Mouse (Mus musculus) lung, embryonic 15.5 days (tissue): Measurements from ENCODE around the gene Uhrf1. TPM values are rescaled to one million over a fixed set of nuclear protein-coding genes. Genes with fewer than 3 reads are reported as not detected.
A peak's percentile ranks its signal among the peaks of the same experiment; 100 is the strongest.

Experiments used
- ATAC-seq: fragments of 200-750 bp; cut with Nextera tagmentation; 2 replicates; pipeline ENCODE4 v1.8.0; 2017; ENCODE audit warnings: moderate number of reproducible peaks, borderline replicate concordance; ENCODE audit not compliant: low FRiP score, low TSS enrichment; ENCODE audit errors: extremely low read depth
- H3K27ac ChIP-seq: fragments of 300-500 bp; sonication (generic); 2 replicates; pipeline ENCODE4 v1.5.1; 2015; ENCODE audit warnings: moderate library complexity, mild to moderate bottlenecking, inconsistent platforms
- H3K27me3 ChIP-seq: fragments of 300-500 bp; sonication (generic); 2 replicates; pipeline ENCODE4 v1.6.1; 2015; ENCODE audit warnings: inconsistent platforms
- H3K36me3 ChIP-seq: fragments of 300-500 bp; sonication (generic); 2 replicates; pipeline ENCODE4 v1.6.1; 2015; ENCODE audit warnings: inconsistent platforms
- H3K4me1 ChIP-seq: fragments of 300-500 bp; sonication (generic); 2 replicates; pipeline ENCODE4 v1.6.1; 2015; ENCODE audit warnings: inconsistent platforms
- H3K4me2 ChIP-seq: fragments of 300-500 bp; sonication (generic); 2 replicates; pipeline ENCODE4 v1.6.1; 2015; ENCODE audit warnings: inconsistent platforms, mild to moderate bottlenecking, moderate library complexity
- H3K4me3 ChIP-seq: fragments of 300-500 bp; sonication (generic); 2 replicates; pipeline ENCODE4 v1.5.1; 2015; ENCODE audit warnings: mild to moderate bottlenecking, inconsistent platforms
- H3K9ac ChIP-seq: fragments of 300-500 bp; sonication (generic); 2 replicates; pipeline ENCODE4 v1.6.1; 2015; ENCODE audit warnings: inconsistent platforms
- H3K9me3 ChIP-seq: fragments of 300-500 bp; sonication (generic); 2 replicates; pipeline ENCODE4 v1.6.1; 2016; ENCODE audit warnings: inconsistent platforms
- WGBS: fragments of 180-500 bp; shearing (Covaris S2); methylation state at CpG from one replicate; pipeline ENCODE4 v1.1.7; 2015; 5-methylcytosine and 5-hydroxymethylcytosine counted together
- polyA plus RNA-seq: library from polyadenylated mRNA; unstranded; fragments of >200 nt; fragmentation: Nextera tagmentation; extraction: Ambion mirVana; gene quantifications from 2 replicates; pipeline ENCODE4 v1.2.1, GENCODE M21; 2015

Gene Uhrf1
- polyA plus RNA-seq, 1 experiment from 2014 or later: 150 TPM

GRCm38 (mm10) chr17:56304718-56305117 is 1.6 kb downstream of the Uhrf1 start:
- peak overlapping the region; percentile 74 for H3K4me3 ChIP-seq
- no peak for ATAC-seq
- H3K4me2 ChIP-seq: peak overlapping the region; percentile 96
- H3K9ac ChIP-seq: peak overlapping the region; percentile 62
- peak overlapping the region; percentile 69 for H3K27ac ChIP-seq
- no peaks in the 10 kb centered on the region for H3K27me3 ChIP-seq
- H3K4me1 ChIP-seq: peaks cover 53% of the 10 kb centered on the region
- WGBS: 6% methylated on average over 11 of the region's 11 CpGs
- no peaks in the 10 kb centered on the region for H3K9me3 ChIP-seq
- peaks cover 26% of the 10 kb centered on the region for H3K36me3 ChIP-seq

- ATAC-seq: no peak
- Histone ChIP-seq H3K9ac (peak overlapping the region; percentile 62), H3K4me2 (peak overlapping the region; percentile 96), H3K27me3 (no peaks in the 10 kb centered on the region), H3K4me1 (peaks cover 53% of the 10 kb centered on the region), H3K27ac (peak overlapping the region; percentile 69), H3K4me3 (peak overlapping the region; percentile 74), H3K9me3 (no peaks in the 10 kb centered on the region), H3K36me3 (peaks cover 30% of the 10 kb centered on the region)
- 14% methylated on average over 9 of the region's 9 CpGs for WGBS
Observed at GRCm38 (mm10) chr17:56305156-56305555, 2.0 kb downstream of the Uhrf1 start.

GRCm38 (mm10) chr17:56305826-56306225 is 2.7 kb downstream of the Uhrf1 start:
- H3K27ac ChIP-seq: peak overlapping the region; percentile 69; the same call in 1 of the 2 replicates
- ATAC-seq: no peak
- no peaks in the 10 kb centered on the region for H3K9me3 ChIP-seq
- H3K9ac ChIP-seq: peak overlapping the region; percentile 17; the same call in 1 of the 2 replicates
- WGBS: 48% methylated on average over 8 of the region's 8 CpGs
- H3K4me2 ChIP-seq: peak overlapping the region; percentile 96
- H3K36me3 ChIP-seq: peaks cover 37% of the 10 kb centered on the region
- peak overlapping the region; percentile 74 for H3K4me3 ChIP-seq
- H3K27me3 ChIP-seq: no peaks in the 10 kb centered on the region
- H3K4me1 ChIP-seq: peaks cover 53% of the 10 kb centered on the region

GRCm38 (mm10) chr17:56308088-56308487 is 5.0 kb downstream of the Uhrf1 start:
- Histone ChIP-seq H3K4me2 (peak overlapping the region; percentile 7; the same call in 1 of the 2 replicates), H3K4me1 (peaks cover 44% of the 10 kb centered on the region), H3K4me3 (no peak overlapping the region), H3K27ac (peak overlapping the region; percentile 61), H3K36me3 (peaks cover 58% of the 10 kb centered on the region), H3K9ac (no peak overlapping the region), H3K9me3 (no peaks in the 10 kb centered on the region), H3K27me3 (no peaks in the 10 kb centered on the region)
- WGBS: 51% methylated on average over 6 of the region's 6 CpGs
- no peak for ATAC-seq

- H3K4me3 ChIP-seq: no peak overlapping the region
- WGBS: 73% methylated on average over 15 of the region's 15 CpGs
- H3K27ac ChIP-seq: peak overlapping the region; percentile 46
- no peaks in the 10 kb centered on the region for H3K27me3 ChIP-seq
- H3K9ac ChIP-seq: no peak overlapping the region
- no peak overlapping the region for H3K4me2 ChIP-seq
- H3K4me1 ChIP-seq: peaks cover 44% of the 10 kb centered on the region
- no peak for ATAC-seq
- H3K36me3 ChIP-seq: peaks cover 70% of the 10 kb centered on the region
- no peaks in the 10 kb centered on the region for H3K9me3 ChIP-seq
Observed at GRCm38 (mm10) chr17:56309191-56309945, 6.2 kb downstream of the Uhrf1 start.

- no peak overlapping the region for H3K27ac ChIP-seq
- H3K4me2 ChIP-seq: no peak overlapping the region
- H3K27me3 ChIP-seq: no peaks in the 10 kb centered on the region
- WGBS: 55% methylated on average over 3 of the region's 3 CpGs
- H3K4me3 ChIP-seq: no peak overlapping the region
- H3K9ac ChIP-seq: no peak overlapping the region
- peaks cover 28% of the 10 kb centered on the region for H3K4me1 ChIP-seq
- peaks cover 36% of the 10 kb centered on the region for H3K36me3 ChIP-seq
- no peak for ATAC-seq
- H3K9me3 ChIP-seq: no peaks in the 10 kb centered on the region
Observed at GRCm38 (mm10) chr17:56324419-56324818, 21.3 kb downstream of the Uhrf1 start.

- under 1% methylated on average over 56 of the region's 57 CpGs for WGBS
- Histone ChIP-seq H3K27ac (peak within 1 kb of the TSS; percentile 96), H3K4me3 (peak within 1 kb of the TSS; percentile 97), H3K27me3 (no peaks in the 10 kb centered on the region), H3K9me3 (no peaks in the 10 kb centered on the region), H3K4me2 (peak within 1 kb of the TSS; percentile 93), H3K36me3 (peaks cover 24% of the 10 kb centered on the region), H3K4me1 (peaks cover 34% of the 10 kb centered on the region), H3K9ac (peak within 1 kb of the TSS; percentile 93)
- ATAC-seq: peak; percentile 98
Observed at GRCm38 (mm10) chr17:56325450-56326152, 22.5 kb downstream of the Uhrf1 start, which contains the start of gene Kdm4b. TSS of gene Kdm4b (plus strand) at chr17:56326062.

GRCm38 (mm10) chr17:56326153-56327147 is 23.3 kb downstream of the Uhrf1 start:
- H3K4me1 ChIP-seq: peaks cover 34% of the 10 kb centered on the region
- 2% methylated on average over 49 of the region's 67 CpGs for WGBS
- H3K4me2 ChIP-seq: peak overlapping the region; percentile 93
- H3K27ac ChIP-seq: peak overlapping the region; percentile 96
- H3K27me3 ChIP-seq: no peaks in the 10 kb centered on the region
- peaks cover 18% of the 10 kb centered on the region for H3K36me3 ChIP-seq
- peak; percentile 43 for ATAC-seq
- H3K9ac ChIP-seq: peak overlapping the region; percentile 93
- H3K4me3 ChIP-seq: peak overlapping the region; percentile 97
- H3K9me3 ChIP-seq: no peaks in the 10 kb centered on the region

- Histone ChIP-seq H3K27ac (no peak overlapping the region), H3K27me3 (no peaks in the 10 kb centered on the region), H3K4me3 (no peak overlapping the region), H3K9me3 (no peaks in the 10 kb centered on the region), H3K4me2 (no peak overlapping the region), H3K36me3 (no peaks in the 10 kb centered on the region), H3K9ac (no peak overlapping the region), H3K4me1 (peaks cover 34% of the 10 kb centered on the region)
- no peak for ATAC-seq
Observed at GRCm38 (mm10) chr17:56329267-56329666, 26.1 kb downstream of the Uhrf1 start.

- WGBS: 62% methylated on average over 3 of the region's 3 CpGs
- H3K27ac ChIP-seq: no peak overlapping the region
- no peaks in the 10 kb centered on the region for H3K27me3 ChIP-seq
- peaks cover 29% of the 10 kb centered on the region for H3K4me1 ChIP-seq
- H3K4me2 ChIP-seq: no peak overlapping the region
- H3K9ac ChIP-seq: no peak overlapping the region
- ATAC-seq: no peak
- H3K4me3 ChIP-seq: no peak overlapping the region
- H3K9me3 ChIP-seq: no peaks in the 10 kb centered on the region
- H3K36me3 ChIP-seq: no peaks in the 10 kb centered on the region
Observed at GRCm38 (mm10) chr17:56330345-56330744, 27.2 kb downstream of the Uhrf1 start.

- Histone ChIP-seq H3K4me3 (no peak overlapping the region), H3K4me1 (peaks cover 29% of the 10 kb centered on the region), H3K27ac (no peak overlapping the region), H3K4me2 (no peak overlapping the region), H3K9ac (no peak overlapping the region), H3K36me3 (no peaks in the 10 kb centered on the region), H3K27me3 (no peaks in the 10 kb centered on the region), H3K9me3 (no peaks in the 10 kb centered on the region)
- ATAC-seq: no peak
Observed at GRCm38 (mm10) chr17:56331256-56331655, 28.1 kb downstream of the Uhrf1 start.
